Mouse (Mus musculus) CH12.LX (cell line): ENCODE data around the gene Hprt. TPM values are rescaled to one million over a fixed set of nuclear protein-coding genes. Genes with fewer than 3 reads are reported as not detected.

Experiments
- DNase-seq: peaks from one replicate; pipeline ENCODE4 v3.0.0-alpha.2; 2013; ENCODE audit errors: extremely low read depth
- H3K27ac ChIP-seq: 2 replicates; pipeline ENCODE4 v1.5.1; 2012; ENCODE audit warnings: low read depth, mild to moderate bottlenecking, control low read depth, moderate library complexity; ENCODE audit not compliant: insufficient read depth
- H3K27me3 ChIP-seq: replicated peaks from 2 replicates; pipeline ENCODE3; 2012; ENCODE audit warnings: inconsistent platforms
- H3K36me3 ChIP-seq, 2 experiments: replicated peaks in 1 of 2; 2 replicates each; pipeline versions ENCODE3 to v1.6.1; 2012; ENCODE audit warnings: inconsistent platforms in 1 of 2, low read length in 1 of 2, mild to moderate bottlenecking in 1 of 2, mixed read lengths in 1 of 2, moderate library complexity in 1 of 2; ENCODE audit not compliant: control insufficient read depth in 1 of 2, insufficient read depth in 1 of 2
- H3K4me1 ChIP-seq, 2 experiments: 2 replicates each; pipeline ENCODE4 v1.6.1; 2012; ENCODE audit warnings: inconsistent platforms in 1 of 2, moderate library complexity in 1 of 2; ENCODE audit not compliant: insufficient read depth in 2 of 2, control insufficient read depth in 1 of 2
- H3K4me2 ChIP-seq: 2 replicates; pipeline ENCODE4 v1.6.1; 2012; ENCODE audit warnings: low read depth, mild to moderate bottlenecking, control low read depth; ENCODE audit not compliant: poor library complexity, insufficient read depth, severe bottlenecking
- H3K4me3 ChIP-seq, 3 experiments: fragments of 150-350 bp in 1 of 3; sonication (generic) in 1 of 3; replicated peaks in 1 of 3; 2 replicates each; pipeline versions ENCODE3 to v1.5.1; 2011 to 2012; ENCODE audit warnings: low read depth in 2 of 3, low read length in 2 of 3, mild to moderate bottlenecking in 2 of 3, moderate library complexity in 2 of 3, control low read depth in 1 of 3, improper control_type of control experiment in 1 of 3, inconsistent platforms in 1 of 3, mixed read lengths in 1 of 3; ENCODE audit not compliant: poor library complexity in 1 of 3
- H3K79me2 ChIP-seq: replicated peaks from 2 replicates; pipeline ENCODE4 v1.6.1; 2012; ENCODE audit warnings: mild to moderate bottlenecking, moderate library complexity; ENCODE audit not compliant: control insufficient read depth, poor library complexity, insufficient read depth, severe bottlenecking; ENCODE audit errors: extremely low read depth
- H3K9ac ChIP-seq: 2 replicates; pipeline ENCODE4 v1.6.1; 2012; ENCODE audit warnings: low read depth, mild to moderate bottlenecking, control low read depth, moderate library complexity; ENCODE audit not compliant: insufficient read depth
- H3K9me3 ChIP-seq: replicated peaks from 2 replicates; pipeline ENCODE3; 2012; ENCODE audit warnings: low read length, inconsistent platforms, mixed read lengths
- CTCF ChIP-seq, 2 experiments: IDR thresholded peaks in 1 of 2; conservative IDR thresholded peaks in 1 of 2; 2 replicates each; pipeline ENCODE4 v1.5.1; 2011 to 2012; ENCODE audit warnings: low read depth in 2 of 2, low read length in 2 of 2, improper control_type of control experiment in 1 of 2, inconsistent platforms in 1 of 2, mild to moderate bottlenecking in 1 of 2, moderate library complexity in 1 of 2
- GABPA ChIP-seq: IDR thresholded peaks from 2 replicates; pipeline ENCODE4 v1.6.1; 2012; ENCODE audit warnings: low read depth, low read length, improper control_type of control experiment, inconsistent platforms; ENCODE audit not compliant: insufficient replicate concordance
- MAZ ChIP-seq: IDR thresholded peaks from 2 replicates; pipeline ENCODE4 v1.6.1; 2012; ENCODE audit warnings: low read depth, mild to moderate bottlenecking, inconsistent platforms, low read length, improper control_type of control experiment, moderate library complexity
- MEF2A ChIP-seq: IDR thresholded peaks from 2 replicates; pipeline ENCODE4 v1.6.1; 2014; ENCODE audit warnings: low read depth, mild to moderate bottlenecking, inconsistent platforms, low read length, improper control_type of control experiment, borderline replicate concordance
- MYC ChIP-seq: IDR thresholded peaks from 2 replicates; pipeline ENCODE4 v1.6.1; 2011; ENCODE audit warnings: low read depth, mild to moderate bottlenecking, improper control_type of control experiment, low read length
- NELFE ChIP-seq: IDR thresholded peaks from 2 replicates; pipeline ENCODE4 v1.6.1; 2011; ENCODE audit warnings: low read depth, low read length, improper control_type of control experiment
- NRF1 ChIP-seq: IDR thresholded peaks from 2 replicates; pipeline ENCODE4 v1.6.1; 2014; ENCODE audit warnings: low read depth, mild to moderate bottlenecking, inconsistent platforms, low read length, improper control_type of control experiment, moderate library complexity
- RCOR1 ChIP-seq: conservative IDR thresholded peaks from 2 replicates; pipeline ENCODE4 v1.6.1; 2012; ENCODE audit warnings: low read depth, mild to moderate bottlenecking, inconsistent platforms, low read length, improper control_type of control experiment
- SMC3 ChIP-seq: IDR thresholded peaks from 2 replicates; pipeline ENCODE4 v1.6.1; 2011; ENCODE audit warnings: low read depth, low read length, improper control_type of control experiment
- TCF12 ChIP-seq: IDR thresholded peaks from 2 replicates; pipeline ENCODE4 v1.6.1; 2014; ENCODE audit warnings: low read depth, mild to moderate bottlenecking, inconsistent platforms, low read length, improper control_type of control experiment
- UBTF ChIP-seq: IDR thresholded peaks from 2 replicates; pipeline ENCODE4 v1.6.1; 2012; ENCODE audit warnings: low read depth, mild to moderate bottlenecking, inconsistent platforms, low read length, improper control_type of control experiment, moderate library complexity
- ZMIZ1 ChIP-seq: IDR thresholded peaks from 2 replicates; pipeline ENCODE4 v1.6.1; 2012; ENCODE audit warnings: low read depth, mild to moderate bottlenecking, inconsistent platforms, low read length, improper control_type of control experiment
- dilution Hi-C: fragments of 300-500 bp; cut with MboI; formaldehyde crosslinking; loops from 2 replicates; pipeline ENCODE4 v1.14.3; 2020; ENCODE audit warnings: low sequenced_read_pairs; ENCODE audit not compliant: extremely low pct_unique_long_range_greater_than_20kb, extremely low pct_ligation_motif_present
- in situ Hi-C: fragments of 300-500 bp; cut with MboI; formaldehyde crosslinking; loops from 3 replicates; pipeline ENCODE4 v1.14.3; 2019; ENCODE audit warnings: low sequenced_read_pairs, low pct_ligation_motif_present, low pct_unique_long_range_greater_than_20kb, mixed read lengths
- polyA plus RNA-seq: library from polyadenylated mRNA; unstranded; fragments of >175 nt; gene quantifications from 2 replicates; pipeline ENCODE4 v1.2.1, GENCODE M21; 2012; ENCODE audit warnings: low read depth; ENCODE audit not compliant: insufficient read length
- total RNA-seq, 2 experiments: library from RNA; depleted of rRNA; stranded (reverse); fragments of 300-350 nt in 1 of 2; fragments of >200 nt in 1 of 2; gene quantifications; 2 replicates each; pipeline ENCODE4 v1.2.3; 2012 to 2014

The Hprt gene
- total and polyA plus RNA-seq, 3 experiments: 200 to 525 (median 355) TPM

DNA sequence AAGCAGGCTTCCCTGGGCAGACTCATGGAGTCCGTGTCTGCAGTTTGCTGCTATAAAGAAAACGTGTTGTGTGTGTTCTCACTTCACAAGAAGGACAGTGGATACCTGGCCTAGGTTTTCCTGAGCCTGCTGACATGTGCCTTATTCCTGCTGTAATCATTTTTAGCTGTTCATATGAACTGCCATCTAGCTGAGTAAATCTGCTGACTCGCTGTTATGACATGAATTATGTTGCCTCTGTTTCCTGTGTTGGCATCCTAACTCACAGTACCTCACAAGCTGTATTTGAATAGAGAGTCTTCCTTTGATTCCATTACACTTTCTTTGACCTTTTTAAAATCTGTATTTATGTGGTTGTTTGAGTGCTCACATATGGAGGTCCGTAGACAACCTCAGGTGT, 50.3 kb downstream of the Hprt start:
- no peaks in the 10 kb centered on the region for H3K36me3 ChIP-seq
- H3K9ac ChIP-seq: no peak overlapping the region
- no peak for TF ChIP-seq MYC
- no peak overlapping the region for H3K4me2 ChIP-seq
- in situ Hi-C loops: no loop called here
- no peak overlapping the region for H3K27ac ChIP-seq
- no peaks in the 10 kb centered on the region for H3K9me3 ChIP-seq
- no peak overlapping the region for H3K4me3 ChIP-seq
- no peaks in the 10 kb centered on the region for H3K4me1 ChIP-seq
- no peak for DNase-seq
- H3K79me2 ChIP-seq: no peaks in the 10 kb centered on the region
- no peaks in the 10 kb centered on the region for H3K27me3 ChIP-seq
- dilution Hi-C loops: no loop called here

DNA sequence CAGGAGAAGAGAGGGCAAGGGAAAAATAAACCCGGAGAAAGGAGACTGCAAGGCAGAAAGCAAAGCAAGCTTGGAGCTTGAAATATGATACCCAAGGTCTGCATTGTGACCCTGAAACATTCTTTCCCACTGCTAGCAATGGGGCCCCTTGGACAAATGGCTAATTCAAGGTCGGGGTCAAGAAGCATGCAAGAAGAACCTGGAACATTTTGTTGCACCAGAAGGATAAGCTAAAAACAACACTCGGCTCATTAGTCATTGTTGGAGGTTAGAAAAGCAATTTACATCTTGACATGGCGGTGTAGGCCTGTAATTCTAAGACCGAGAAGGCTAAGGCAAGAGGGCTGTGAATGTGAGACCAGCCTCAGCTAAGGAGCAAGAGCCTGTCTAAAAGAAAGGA, 51.7 kb downstream of the Hprt start:
- Histone ChIP-seq H3K4me1 (no peaks in the 10 kb centered on the region), H3K4me2 (no peak overlapping the region), H3K27me3 (no peaks in the 10 kb centered on the region), H3K9ac (no peak overlapping the region), H3K9me3 (no peaks in the 10 kb centered on the region)
- dilution Hi-C loops: no loop called here
- TF ChIP-seq RCOR1 (no peak), TCF12 (no peak), ZMIZ1 (no peak), UBTF (no peak), SMC3 (no peak), GABPA (no peak), MAZ (no peak)
- TF ChIP-seq, all 38 proteins: peak for 0
- H3K4me3 ChIP-seq: no peak overlapping the region
- H3K27ac ChIP-seq: no peak overlapping the region
- H3K36me3 ChIP-seq: no peaks in the 10 kb centered on the region
- in situ Hi-C loops: no loop called here
- DNase-seq: no peak
- no peaks in the 10 kb centered on the region for H3K79me2 ChIP-seq

DNA sequence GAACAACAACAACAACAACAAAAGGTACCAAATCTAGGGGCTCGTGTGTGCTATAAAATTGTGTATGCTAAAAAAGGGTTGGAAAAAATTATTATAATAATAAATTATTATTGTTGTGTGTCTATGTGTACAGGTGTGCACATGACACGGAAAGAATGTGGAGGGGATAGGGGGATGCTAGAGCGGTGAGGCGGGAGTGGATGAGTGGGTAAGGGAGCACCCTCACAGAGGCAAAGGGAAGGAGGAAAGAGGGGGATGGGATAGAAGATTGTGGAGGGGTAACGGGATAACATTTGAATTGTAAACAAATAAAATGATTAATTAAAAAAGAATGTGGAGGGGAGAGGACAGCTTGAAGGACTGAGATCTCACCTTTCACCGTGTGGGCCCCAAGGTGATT, 52.2 kb downstream of the Hprt start:
- dilution Hi-C loops: no loop called here

More for the DNA sequence above, 52.2 kb downstream of the Hprt start:
- Histone ChIP-seq H3K4me3 (no peak overlapping the region), H3K36me3 (no peaks in the 10 kb centered on the region), H3K27me3 (no peaks in the 10 kb centered on the region), H3K4me2 (no peak overlapping the region), H3K4me1 (no peaks in the 10 kb centered on the region), H3K9ac (no peak overlapping the region), H3K27ac (no peak overlapping the region), H3K79me2 (no peaks in the 10 kb centered on the region), H3K9me3 (no peaks in the 10 kb centered on the region)
- no peak for TF ChIP-seq CTCF (conservative IDR thresholded peaks at IDR 0.05 in 1 of 2, IDR thresholded peaks at IDR 0.05 in 1 of 2; ENCODE audit: low read depth in 2 of 2, low read length in 2 of 2)
- no peak for TF ChIP-seq MEF2A
- no peak for TF ChIP-seq NRF1
- TF ChIP-seq MYC: no peak
- no peak for TF ChIP-seq NELFE
- no peak for DNase-seq
- in situ Hi-C loops: no loop called here
